Mouse (Mus musculus) ES-E14 (cell line): ENCODE results near the gene Glce.

Experiments
- CHD2 ChIP-seq: IDR thresholded peaks from 2 replicates; pipeline ENCODE4 v1.6.1; 2014; ENCODE audit warnings: mild to moderate bottlenecking, low read depth, low read length, inconsistent platforms
- HCFC1 ChIP-seq: IDR thresholded peaks from 2 replicates; pipeline ENCODE4 v1.6.1; 2012; ENCODE audit warnings: low read length, inconsistent platforms, borderline replicate concordance; ENCODE audit not compliant: insufficient read depth
- MAFK ChIP-seq: IDR thresholded peaks from 2 replicates; pipeline ENCODE4 v1.6.1; 2014; ENCODE audit warnings: mild to moderate bottlenecking, low read depth, low read length, inconsistent platforms; ENCODE audit not compliant: insufficient read depth
- ZC3H11A ChIP-seq: IDR thresholded peaks from 2 replicates; pipeline ENCODE4 v1.6.1; 2012; ENCODE audit warnings: low read depth, mild to moderate bottlenecking, inconsistent platforms, low read length, borderline replicate concordance
- ZNF384 ChIP-seq: IDR thresholded peaks from 2 replicates; pipeline ENCODE4 v1.6.1; 2012; ENCODE audit warnings: low read depth, low read length, inconsistent platforms

DNA sequence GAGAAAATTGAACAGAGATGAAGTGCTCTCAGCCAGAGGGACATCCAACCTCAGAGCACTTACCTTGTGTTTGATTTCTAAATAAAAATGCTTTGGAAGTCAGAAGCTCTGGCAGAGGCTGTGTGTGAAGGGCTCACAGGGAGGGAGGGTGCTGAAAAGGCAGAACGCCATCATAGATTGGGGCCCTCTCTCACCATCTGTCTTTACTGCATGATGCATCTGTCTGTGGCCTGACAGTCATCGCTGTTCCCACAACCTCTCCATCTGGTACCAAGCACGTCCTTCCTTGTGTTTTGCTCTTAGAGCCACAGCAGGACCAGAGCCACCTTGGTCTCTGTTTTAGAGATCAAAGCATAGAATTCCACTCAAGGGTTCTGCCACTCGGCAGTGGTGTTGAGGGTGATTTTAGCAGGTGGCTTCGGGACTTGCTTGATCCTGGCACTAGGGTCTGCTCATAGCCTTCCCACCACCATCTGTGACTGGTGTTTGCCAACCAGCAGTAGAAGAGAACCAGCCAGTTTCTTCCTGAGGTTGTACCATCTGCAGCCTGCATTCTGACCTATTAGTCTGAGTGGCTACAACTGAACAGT lies 3.6 kb upstream of the Glce start:
- TF ChIP-seq HCFC1 (no peak), MAFK (no peak), ZNF384 (no peak), ZC3H11A (no peak), CHD2 (no peak)
